Mouse (Mus musculus) heart, adult 11 months (tissue): ENCODE results near the gene Elmo3.
"Not testable (repeated sequence)": the region's sequence is repeated elsewhere in the genome, so short reads cannot be mapped to it uniquely, and the experiment has no call there.

Source experiments
- DNase-seq: peaks from one replicate; pipeline ENCODE4 v3.0.0; 2022

Gene Elmo3

GRCm38 (mm10) chr8:105276292-105277120 lies 28.9 kb upstream of the Elmo3 start:
- peak; percentile 97 for DNase-seq

- peak; percentile 98 for DNase-seq
Observed at GRCm38 (mm10) chr8:105278911-105279334, 26.5 kb upstream of the Elmo3 start.

GRCm38 (mm10) chr8:105280567-105280966 lies 24.8 kb upstream of the Elmo3 start:
- no peak for DNase-seq

- DNase-seq, result no peak
Observed at GRCm38 (mm10) chr8:105281821-105282220, 23.6 kb upstream of the Elmo3 start.

- DNase-seq, result no peak
Observed at GRCm38 (mm10) chr8:105282239-105282638, 23.2 kb upstream of the Elmo3 start.

- peak; percentile 94 for DNase-seq
Observed at GRCm38 (mm10) chr8:105283074-105283473, 22.3 kb upstream of the Elmo3 start.

GRCm38 (mm10) chr8:105285514-105285913 lies 19.9 kb upstream of the Elmo3 start:
- peak; percentile 92 for DNase-seq

GRCm38 (mm10) chr8:105286907-105287306 lies 18.5 kb upstream of the Elmo3 start:
- DNase-seq, result no peak

GRCm38 (mm10) chr8:105288231-105288630 lies 17.2 kb upstream of the Elmo3 start:
- no peak for DNase-seq

GRCm38 (mm10) chr8:105288958-105289732 lies 16.3 kb upstream of the Elmo3 start:
- peak; percentile 99 for DNase-seq

- peak; percentile 93 for DNase-seq
Observed at GRCm38 (mm10) chr8:105289805-105290460, 15.5 kb upstream of the Elmo3 start, which contains the start of gene 4931428F04Rik. Gene 4931428F04Rik, minus strand, starts transcription at chr8:105289864.

- DNase-seq, result peak; percentile 98
Observed at GRCm38 (mm10) chr8:105290554-105291314, 14.7 kb upstream of the Elmo3 start.

GRCm38 (mm10) chr8:105291364-105291763 lies 14.0 kb upstream of the Elmo3 start:
- DNase-seq, result not testable (repeated sequence)

- not testable (repeated sequence) for DNase-seq
Observed at GRCm38 (mm10) chr8:105291802-105292201, 13.6 kb upstream of the Elmo3 start.

GRCm38 (mm10) chr8:105292471-105292870 lies 12.9 kb upstream of the Elmo3 start:
- DNase-seq, result no peak

GRCm38 (mm10) chr8:105293405-105293804 lies 12.0 kb upstream of the Elmo3 start:
- DNase-seq, result peak; percentile 90

GRCm38 (mm10) chr8:105294776-105295175 lies 10.6 kb upstream of the Elmo3 start:
- DNase-seq, result no peak

GRCm38 (mm10) chr8:105295256-105295655 lies 10.1 kb upstream of the Elmo3 start:
- peak; percentile 94 for DNase-seq

- peak; percentile 95 for DNase-seq
Observed at GRCm38 (mm10) chr8:105295895-105296573, 9.4 kb upstream of the Elmo3 start, which contains the start of gene Exoc3l. Gene Exoc3l, minus strand, starts transcription at chr8:105296101.

GRCm38 (mm10) chr8:105297511-105298192 lies 7.7 kb upstream of the Elmo3 start, which contains the start of gene E2f4:
Gene E2f4, plus strand, starts transcription at chr8:105297663.
- peak; percentile 99 for DNase-seq
